Mouse (Mus musculus) layer of hippocampus, adult 11-12 months (tissue): ENCODE measurements at regions not wholly inside any gene's neighbourhood (a gene's known extent, or its start where the extent isn't known, plus 50 kb on each side); places are given as distances from the start of the nearest gene placed in this dataset.

ENCODE experiments used
- DNase-seq: peaks from one replicate; pipeline ENCODE4 v3.0.0; 2022; ENCODE audit warnings: low spot score

- DNase-seq = no peak
Measured at GRCm38 (mm10) chr7:98768460-98768859, 65.6 kb downstream of the Thap12 start.

- no peak for DNase-seq
Measured at GRCm38 (mm10) chr7:98769111-98769734, 65.7 kb upstream of the Wnt11 start.

GRCm38 (mm10) chr7:98770257-98770890, 64.5 kb upstream of the Wnt11 start:
- DNase-seq = no peak

- no peak for DNase-seq
Measured at GRCm38 (mm10) chr7:98771134-98771775, 63.7 kb upstream of the Wnt11 start.

GRCm38 (mm10) chr7:98774597-98774996, 60.3 kb upstream of the Wnt11 start:
- no peak for DNase-seq

GRCm38 (mm10) chr7:98775031-98775430, 59.9 kb upstream of the Wnt11 start:
- DNase-seq = no peak

- DNase-seq = no peak
Measured at GRCm38 (mm10) chr7:98777304-98777849, 57.5 kb upstream of the Wnt11 start.

GRCm38 (mm10) chr7:98778929-98779328, 56.0 kb upstream of the Wnt11 start:
- DNase-seq = peak; percentile 75

- DNase-seq = no peak
Measured at GRCm38 (mm10) chr7:98783521-98783920, 51.4 kb upstream of the Wnt11 start.

- DNase-seq = peak; percentile 36
Measured at GRCm38 (mm10) chr7:98783954-98784353, 51.0 kb upstream of the Wnt11 start.

- DNase-seq = no peak
Measured at GRCm38 (mm10) chr7:98784369-98784931, 50.5 kb upstream of the Wnt11 start.
